Mouse (Mus musculus): ENCODE measurements around the gene Fam184a.

Fam184a gene

DNA sequence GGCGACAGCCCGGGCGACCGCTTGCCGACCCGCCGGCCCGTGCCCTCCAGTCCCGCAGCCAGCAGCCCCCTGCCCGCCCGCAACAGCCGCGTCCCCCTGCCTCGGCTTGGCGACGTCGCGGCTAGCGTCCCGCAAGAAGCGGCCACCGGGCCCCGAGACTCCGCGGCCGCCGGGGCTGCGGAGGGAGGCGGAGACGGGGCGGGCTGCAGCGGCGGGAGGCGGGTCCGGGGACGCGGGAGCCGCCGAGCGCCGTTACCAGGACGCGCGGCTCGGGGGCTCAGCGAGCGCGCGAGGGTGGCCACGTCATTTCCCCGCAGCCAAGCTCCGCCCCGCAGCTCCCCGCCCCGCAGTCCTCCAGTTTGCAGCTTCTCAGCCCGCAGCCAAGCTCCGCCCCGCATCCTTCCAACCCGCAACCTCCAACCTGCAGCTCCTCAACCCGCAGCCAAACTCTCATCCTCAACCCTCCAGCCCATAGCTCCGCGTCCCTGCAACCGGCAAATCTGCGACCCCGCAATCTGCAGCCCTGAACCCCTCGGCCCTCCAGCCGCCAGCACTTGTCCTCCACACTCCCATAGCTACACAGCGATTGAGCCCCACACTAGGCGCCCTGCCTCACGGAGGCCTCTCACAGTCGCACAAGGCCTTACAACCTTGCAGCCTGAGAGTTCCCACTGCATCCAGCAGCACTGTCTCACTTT lies at the start of gene Fam184a:
TSS of gene Fam184a (minus strand) at position 169 of the 698 bp plus-strand sequence.
- peak in 1 of 2 experiments; percentile 9 for DNase-seq

DNA sequence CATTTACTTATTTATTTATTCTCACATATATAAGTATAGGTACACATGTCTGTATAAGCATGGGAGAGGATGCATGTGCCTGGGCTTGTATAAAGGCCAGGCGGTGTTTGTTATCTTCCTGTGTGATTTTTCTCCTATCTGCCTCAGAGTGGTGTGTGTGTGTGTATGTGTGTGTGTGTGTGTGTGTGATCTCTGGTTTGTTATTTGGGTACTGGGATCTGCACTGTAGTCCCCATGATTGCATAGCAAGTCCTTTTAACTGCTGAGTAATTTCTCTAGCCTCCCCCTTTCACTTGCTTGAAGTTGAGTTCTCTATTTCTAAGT lies 45.3 kb upstream of the Fam184a start:
- DNase-seq = no peak

DNA sequence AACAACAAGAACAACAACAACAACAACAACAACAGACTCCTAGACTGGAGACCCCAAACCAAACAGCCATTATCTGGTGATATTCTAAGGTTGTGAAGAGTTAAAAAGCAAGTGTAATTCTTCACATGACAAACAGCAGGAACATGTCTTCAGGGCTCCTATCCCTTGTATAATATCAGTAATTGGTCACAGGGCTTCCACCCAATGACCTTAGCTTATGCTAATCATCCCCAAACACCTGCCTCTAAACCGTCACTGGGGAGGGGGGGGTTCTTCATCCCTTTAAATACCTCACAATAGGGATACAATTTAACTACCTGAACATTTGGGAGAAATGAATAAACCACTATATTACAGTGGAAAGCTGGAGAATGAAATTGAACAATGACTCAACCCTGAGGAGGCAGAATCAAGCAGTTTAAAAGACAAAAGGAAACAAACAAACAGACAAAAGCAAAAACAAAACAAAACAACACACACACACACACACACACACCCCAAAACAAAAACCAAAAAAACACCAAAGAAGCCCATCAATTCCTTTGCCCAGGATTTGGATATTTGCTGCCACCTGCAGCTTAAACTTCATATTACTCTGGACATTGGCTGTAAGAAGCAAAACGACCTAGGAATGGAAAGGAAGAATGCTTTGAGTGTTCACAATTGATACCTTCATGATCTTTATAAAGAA lies 44.8 kb upstream of the Fam184a start:
- no peak for DNase-seq

DNA sequence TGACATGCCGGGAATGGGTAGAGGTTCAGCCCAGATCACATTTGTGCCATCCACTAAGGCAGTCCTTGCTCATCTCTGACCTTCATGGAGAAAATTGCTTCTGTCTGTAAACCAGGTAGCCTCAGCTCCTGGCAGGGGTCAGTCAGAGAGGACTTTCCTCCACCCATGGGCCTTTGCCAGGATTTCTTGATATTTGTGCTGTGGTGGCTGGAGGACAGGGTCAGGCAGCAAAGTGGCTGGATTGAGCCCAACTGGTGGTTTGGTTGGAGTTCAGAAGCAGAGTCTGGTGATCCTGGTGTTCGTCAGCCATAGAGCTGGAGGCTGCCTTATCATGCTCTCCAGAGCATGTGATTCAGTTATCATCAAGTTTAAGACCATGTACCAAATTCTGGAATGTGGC lies 40.4 kb upstream of the Fam184a start:
- no peak for DNase-seq

DNA sequence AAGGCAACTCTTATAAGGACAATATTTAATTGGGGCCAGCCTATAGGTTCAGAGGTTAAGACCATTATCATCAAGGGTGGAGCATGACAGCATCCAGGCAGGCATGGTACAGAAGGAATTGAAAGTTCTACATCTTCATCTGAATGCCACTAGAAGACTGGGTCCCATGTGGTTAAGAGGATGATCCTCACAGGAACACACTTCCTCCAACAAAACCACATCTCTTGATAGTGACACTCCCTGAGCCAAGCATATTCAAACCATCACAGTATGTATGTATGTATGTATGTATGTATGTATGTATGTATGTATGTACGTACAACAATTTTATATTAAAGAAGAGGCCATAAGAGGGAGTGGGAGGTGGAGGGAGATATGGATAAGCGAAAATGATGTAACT lies 25.7 kb upstream of the Fam184a start:
- DNase-seq = no peak

DNA sequence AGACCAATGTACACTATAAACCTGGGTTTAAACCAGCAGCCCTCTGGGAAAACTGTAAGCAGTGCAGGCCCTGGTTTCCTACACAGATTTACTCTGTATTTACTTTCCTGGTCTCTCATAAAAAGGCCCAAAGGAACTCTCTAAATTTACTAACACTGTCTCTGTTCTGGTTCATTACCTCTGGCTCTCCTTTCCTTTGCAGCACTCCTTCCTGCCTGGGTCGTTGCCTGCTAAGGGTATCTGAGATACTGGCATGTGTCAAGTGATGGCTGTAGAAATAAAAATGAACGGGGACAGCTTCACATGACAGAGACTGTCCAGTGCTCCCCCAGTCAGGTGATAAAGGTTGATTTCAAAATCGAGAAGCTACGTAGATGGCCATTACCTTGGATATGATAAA lies 21.8 kb upstream of the Fam184a start:
- no peak for DNase-seq

DNA sequence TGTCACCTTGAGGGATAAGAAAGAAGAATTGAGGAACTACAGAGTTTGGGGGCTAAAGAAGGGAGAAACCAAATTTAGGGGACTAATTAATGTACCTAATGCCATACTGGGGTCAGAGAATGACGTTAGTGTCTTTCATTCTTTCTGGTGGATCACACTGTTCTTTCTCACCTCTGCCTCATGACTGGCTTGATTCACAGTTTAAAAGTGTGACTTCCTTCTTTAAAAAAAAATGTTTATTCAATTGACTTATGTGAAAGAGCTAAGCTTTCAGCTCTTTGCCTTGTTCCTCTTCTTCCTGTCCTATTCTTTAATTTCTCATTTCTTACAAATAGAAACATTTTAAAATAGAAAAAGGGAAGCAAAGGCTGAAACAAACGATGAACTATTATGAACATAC lies 20.6 kb upstream of the Fam184a start:
- no peak for DNase-seq

DNA sequence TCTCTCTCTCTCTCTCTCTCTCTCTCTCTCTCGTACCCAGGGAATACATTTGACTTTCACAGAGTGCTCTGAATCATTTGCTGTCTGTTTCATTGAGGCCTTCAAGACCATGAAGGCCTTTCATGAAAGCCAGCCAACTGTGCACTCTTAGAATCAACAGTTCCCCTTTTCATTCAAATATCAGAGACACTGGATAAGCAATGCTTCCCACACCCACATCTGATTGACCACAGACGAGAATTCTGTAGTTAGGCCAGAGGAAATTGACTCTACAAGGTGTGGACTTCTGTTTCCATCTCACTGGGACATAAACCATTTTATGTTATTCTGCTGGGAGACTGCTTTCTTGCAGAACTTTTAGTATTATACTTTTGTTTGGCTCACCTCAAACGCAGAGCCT lies 17.8 kb upstream of the Fam184a start:
- no peak for DNase-seq

DNA sequence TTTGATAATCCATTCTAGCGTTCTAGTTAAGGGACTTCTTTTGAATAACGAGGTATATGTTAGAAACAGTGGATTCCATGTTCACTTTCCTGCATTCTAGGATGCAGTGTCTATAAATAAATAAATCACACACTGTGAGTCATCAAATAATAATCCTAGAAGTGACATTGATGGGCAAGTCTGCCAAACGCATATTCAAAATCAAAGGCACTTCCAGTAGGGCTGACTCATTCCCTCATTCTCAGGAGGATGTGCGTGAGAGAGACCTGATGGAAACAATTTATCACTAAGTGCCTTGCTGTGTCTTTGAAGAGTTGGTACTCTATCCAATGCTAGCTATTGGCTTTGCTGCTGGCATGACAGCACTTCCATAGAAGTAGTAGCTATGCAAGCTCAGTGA lies 14.5 kb upstream of the Fam184a start:
- DNase-seq = no peak

DNA sequence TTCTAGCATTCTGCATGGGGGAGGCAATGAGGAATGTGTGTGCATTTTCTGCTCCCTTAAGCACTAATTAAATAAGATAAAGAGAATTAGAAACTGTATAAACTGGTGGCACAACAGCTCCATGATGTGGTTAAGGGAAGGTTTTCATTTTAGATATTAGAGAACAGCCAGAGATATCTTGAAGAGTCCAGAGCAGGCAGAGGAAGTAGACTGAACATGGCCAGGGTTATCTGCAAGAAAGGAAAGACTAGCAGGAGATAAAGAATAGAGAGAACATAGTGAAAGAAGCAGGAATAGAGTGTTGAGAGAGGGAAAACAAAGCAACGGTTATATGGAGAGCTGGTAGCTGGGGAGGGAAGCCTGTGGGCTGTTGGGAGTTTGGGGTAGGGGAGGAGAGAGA lies 1.8 kb upstream of the Fam184a start:
- DNase-seq = no peak

DNA sequence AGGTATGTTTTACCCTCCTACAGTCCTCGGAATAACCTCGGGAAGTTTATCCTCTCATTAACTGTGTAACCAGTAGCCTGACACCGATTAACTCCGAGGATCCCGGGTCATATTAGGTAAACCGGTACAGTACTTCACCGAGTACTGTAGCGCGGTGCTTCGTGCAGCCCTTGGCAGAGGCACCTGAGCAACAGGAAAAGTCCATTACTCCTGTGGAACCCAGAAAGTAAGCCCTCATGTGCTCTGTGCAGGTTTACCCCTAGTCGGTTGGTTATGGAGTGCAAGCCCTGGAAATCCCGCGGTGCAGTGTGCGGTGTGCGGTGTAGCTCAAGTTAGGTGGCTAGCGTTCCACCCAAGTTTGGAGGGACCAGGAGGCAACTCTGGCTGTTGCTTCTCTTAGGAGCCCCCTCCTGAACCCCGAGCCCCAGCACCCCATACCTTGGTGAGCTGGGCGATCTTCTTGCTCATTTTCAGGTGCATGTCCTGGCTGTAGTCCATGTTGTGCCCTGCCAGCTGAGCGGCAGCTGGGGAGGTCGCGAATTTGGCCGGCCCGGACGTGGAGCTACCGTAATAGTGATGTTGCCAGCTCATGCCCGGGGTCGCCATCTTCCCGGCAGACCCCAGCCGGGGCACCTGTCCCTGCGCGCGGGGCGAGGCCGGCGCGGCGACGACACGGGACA lies 508 bp downstream of the Fam184a start:
- no peak for DNase-seq

DNA sequence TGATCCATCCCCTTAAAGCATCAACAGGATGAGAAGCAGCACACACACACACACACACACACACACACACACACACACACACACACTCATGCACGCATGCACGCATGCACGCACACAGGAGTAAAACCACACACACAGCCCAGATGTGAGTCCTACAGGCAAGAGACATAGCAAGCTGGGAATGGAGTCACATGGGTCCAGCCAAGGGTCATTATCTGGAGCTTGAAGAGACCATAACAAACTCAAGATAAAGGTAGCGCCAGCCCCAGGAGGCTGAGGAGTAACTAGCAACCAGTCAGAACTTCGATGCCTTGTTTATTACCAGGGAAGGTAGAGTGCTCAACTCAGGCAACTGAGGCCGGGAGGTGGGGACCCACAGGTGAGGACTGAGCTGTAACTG lies 4.9 kb downstream of the Fam184a start:
- DNase-seq = no peak

DNA sequence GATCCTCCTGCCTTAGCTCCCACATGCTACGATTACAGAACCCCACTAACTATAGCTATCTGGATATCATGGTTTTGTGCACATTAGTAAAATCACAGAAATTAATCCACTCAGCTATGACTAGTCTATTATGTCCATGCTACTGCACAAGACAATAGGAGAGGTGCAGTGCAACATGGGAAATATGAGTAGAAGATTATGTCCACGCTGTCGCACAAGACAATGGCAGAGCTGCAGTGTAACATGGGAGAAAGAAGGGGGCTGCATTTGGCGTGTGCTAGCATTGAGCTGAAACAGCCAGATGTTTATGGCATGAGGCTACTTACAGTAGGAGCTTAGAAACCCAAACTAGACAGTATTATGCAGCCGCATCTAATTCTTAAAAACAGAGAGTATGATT lies 8.0 kb downstream of the Fam184a start:
- DNase-seq = no peak

DNA sequence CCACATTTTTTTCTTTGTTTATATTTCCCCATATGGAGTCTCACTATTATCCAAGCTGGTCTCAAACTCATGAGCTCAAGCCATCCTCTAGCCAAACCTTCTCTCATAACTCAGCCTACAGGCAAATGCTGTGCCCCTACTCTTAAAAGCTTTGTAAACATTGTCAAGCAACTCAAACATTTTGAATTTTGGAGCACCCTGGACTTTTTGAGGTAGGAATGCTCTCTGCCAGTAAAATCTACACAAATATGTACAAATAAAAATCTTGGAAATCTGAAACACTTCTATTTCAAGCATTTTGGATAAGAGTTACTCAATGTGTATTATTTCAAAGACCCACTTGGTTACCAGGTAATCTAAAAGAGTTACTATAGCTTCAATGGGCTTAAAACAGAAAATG lies 10.9 kb downstream of the Fam184a start:
- DNase-seq = no peak

DNA sequence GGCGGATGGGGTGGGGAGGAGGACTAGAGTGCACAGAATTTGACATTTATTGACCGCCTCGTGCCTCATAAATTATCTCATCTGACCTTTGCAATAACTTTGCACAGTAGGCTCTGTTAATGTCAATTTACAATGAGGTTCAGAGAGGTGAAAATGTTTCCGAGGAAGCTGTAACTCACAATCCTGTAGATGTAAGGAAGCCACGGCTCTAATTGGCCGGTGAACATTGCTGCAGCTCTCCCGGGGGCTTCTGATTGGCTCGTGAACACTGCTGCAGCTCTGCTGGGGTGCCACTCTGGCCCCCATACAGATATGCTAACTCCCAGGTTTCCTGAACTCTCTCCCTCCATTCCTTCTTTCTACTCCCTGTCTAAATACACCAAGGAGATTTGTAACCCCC lies 12.1 kb downstream of the Fam184a start:
- DNase-seq = no peak

DNA sequence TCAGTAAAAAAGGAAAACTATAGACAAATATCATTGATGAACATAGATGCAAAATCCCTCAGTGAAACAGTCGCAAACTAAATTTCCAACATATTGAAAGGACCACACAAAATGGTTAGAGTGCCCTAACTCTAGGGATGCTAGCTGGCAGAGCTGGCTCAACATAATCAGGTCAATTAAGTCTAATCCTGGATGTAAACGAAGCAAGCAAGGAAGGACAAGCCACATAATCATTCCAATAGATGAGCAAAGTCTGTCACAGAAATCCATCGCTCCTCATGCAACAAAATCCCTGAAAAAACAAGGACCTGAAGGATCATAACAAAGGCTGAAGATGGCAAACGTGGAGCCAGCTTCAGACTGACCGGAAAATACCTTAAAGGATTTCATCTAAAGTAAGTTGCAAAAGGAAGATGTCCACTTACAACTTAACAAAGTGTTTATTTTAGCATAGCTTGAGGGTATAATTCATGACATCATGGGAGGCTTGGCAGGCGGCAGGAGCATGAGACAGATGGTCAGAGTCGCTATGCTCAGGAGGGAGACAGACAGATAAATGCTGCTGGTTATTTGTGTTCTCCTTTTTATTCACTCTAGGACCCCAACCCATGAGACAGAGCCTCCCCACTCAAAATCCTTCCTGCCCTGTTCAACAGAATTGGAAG lies 15.6 kb downstream of the Fam184a start:
- DNase-seq = no peak

DNA sequence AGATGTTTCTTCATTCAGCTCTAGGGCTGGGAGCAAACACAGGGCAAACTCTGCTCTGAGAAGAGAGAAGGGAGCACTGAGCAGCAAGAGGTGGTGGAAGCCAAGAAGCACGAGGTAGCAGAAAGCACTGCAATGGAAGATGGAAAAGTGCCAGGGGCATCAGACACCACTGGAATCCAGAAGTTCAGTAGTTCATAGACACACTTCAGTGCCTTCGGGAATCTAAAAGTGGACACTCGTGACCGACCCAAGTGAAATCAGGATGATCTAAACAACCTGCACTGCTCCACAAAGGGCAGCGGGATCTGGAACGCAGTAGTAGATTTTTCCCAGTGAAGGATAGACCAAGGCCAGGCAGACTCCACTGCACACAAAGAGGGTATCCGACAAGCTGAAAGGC lies 18.6 kb downstream of the Fam184a start:
- DNase-seq = no peak

DNA sequence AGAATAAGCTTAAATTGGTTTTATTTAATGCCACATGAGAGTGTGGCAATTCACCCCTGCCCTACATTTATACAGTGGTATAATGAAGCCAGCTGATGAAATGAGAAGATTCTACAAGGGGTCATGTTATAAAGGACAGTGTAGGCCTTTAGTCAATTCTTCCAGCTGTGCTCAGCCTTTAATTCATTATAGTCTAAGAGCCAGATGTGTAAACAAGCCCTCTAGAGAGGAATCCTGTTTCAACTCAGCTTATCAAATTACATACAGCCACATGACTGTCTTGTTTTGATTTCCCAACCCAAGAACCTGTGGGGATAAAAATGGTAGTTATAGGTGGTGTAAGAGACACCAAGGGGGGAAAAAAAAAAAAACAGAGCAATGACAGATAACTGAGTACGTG lies 22.0 kb downstream of the Fam184a start:
- DNase-seq = no peak

DNA sequence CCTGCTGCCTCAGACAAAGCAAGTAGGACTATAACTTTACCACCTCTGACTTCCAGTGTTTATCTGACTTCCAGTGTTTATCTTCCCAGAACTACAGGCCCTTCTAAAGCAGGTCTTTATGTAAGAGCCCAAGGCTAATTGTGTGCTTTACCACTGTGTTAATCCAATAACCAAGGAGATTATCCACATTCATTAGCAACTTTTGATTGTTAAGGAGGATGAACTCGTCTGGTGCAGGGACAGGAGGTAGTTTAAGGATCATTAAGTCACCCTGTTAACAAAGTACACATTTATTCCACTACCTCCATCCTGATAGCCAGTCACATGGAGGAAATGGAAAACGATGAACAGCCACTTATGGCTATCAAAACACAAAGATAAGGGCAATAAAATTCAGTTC lies 25.6 kb downstream of the Fam184a start:
- no peak for DNase-seq

DNA sequence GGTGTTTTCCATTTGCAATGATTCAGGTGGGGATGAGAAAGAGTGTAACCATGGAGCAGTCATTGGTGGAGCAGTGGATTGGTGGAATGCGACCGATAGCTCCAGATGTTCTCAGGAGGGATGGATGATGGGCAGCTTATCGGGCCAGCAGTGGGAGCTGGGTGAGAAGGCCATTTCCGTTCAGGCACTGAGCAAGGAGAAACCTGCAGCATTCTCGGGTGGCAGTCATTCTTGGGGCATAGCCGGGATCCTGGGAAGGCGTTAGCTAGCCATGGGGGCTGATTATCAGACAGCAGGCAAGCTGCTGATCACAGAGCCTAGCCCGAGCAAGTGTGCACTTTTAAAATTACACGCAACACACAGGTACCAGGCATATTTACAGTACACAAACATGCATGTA lies 46.4 kb downstream of the Fam184a start:
- no peak for DNase-seq

DNA sequence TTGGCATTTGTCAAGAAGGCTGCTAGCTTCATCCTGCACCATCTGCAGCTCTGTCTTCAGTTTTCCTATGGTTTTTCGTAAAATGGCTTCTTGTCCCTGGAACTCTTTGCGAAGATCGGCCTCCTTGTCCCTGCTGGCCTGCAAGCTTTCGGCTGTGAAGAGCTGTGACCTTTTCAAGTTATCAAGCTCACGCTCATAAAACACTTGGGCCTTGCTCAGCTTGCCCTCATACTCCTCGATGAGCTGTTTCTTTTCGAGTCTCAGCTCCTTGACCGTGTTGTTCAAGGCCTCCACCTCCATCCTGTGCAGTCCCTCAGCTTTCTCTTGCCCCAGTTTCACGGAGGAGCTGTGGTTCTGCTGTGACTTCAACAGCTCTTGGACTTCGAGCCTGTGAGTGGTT lies 52.4 kb downstream of the Fam184a start:
- no peak for DNase-seq

DNA sequence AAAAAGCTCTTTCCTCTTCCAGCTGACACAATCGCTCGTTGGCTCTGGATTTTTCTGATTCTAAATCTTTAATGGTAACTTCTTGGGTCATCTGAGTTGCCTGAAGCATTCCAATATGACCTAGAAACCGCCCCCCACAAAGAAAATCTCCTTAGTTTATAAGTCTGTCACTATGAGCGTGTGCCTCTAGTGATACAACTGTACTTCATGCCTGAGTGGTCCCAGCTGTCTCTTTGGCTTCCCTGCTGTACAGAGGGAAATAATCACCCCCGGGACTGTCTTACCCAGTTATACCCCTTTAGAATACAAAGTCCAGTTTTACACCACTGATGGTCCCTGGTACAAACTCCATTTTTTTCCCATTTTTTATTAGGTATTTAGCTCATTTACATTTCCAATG lies 56.2 kb downstream of the Fam184a start:
- DNase-seq = peak in 1 of 2 experiments; percentile 1

DNA sequence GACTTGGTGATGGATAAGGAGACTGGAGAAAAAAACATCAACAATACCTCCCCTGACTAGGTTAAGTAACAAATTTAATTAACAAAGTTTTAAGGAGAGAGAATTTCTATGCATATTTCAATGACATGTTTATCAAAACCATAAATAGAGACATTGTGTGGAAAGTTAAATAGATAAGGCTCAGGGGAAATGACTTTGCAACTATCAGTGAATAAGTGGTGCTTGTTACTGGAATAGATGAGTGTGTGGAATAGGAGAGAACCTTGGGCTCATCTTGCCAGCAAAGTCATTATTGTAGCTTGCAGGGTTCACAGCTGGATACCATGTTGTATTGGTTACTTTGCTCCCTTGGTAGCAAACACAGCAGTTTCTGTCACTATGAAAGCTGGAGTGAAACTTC lies 59.7 kb downstream of the Fam184a start:
- DNase-seq = no peak
